Mouse (Mus musculus): ENCODE data around the gene Aldh4a1. TPM values are rescaled to one million over a fixed set of nuclear protein-coding genes. Genes with fewer than 3 reads are reported as not detected.
A peak's percentile ranks its signal among the peaks of the same experiment; 100 is the strongest.

Gene Aldh4a1
- polyA plus RNA-seq, 1 experiment from 2014 or later, result 14.1 TPM

GRCm38 (mm10) chr4:139689627-139690269 lies 67.1 kb downstream of the Aldh4a1 start:
- Histone ChIP-seq H3K36me3 (ENCODE audit: control insufficient read depth, insufficient read depth, low read length) (no peaks in the 10 kb centered on the region), H3K4me3 (replicated peaks; ENCODE audit: low read depth, low read length) (no peak overlapping the region), H3K27me3 (ENCODE audit: control insufficient read depth, insufficient read depth, low read length) (no peaks in the 10 kb centered on the region), H3K4me2 (ENCODE audit: low read length) (no peak overlapping the region), H3K27ac (replicated peaks; ENCODE audit: low read depth, low read length) (no peak overlapping the region), H3K4me1 (ENCODE audit: control insufficient read depth, insufficient read depth, low read length) (no peaks in the 10 kb centered on the region; the same call in 1 of the 2 replicates), H3K9ac (replicated peaks; ENCODE audit: low read length) (no peak overlapping the region), H3K9me3 (ENCODE audit: control insufficient read depth, low read length) (no peaks in the 10 kb centered on the region)
- ATAC-seq (ENCODE audit: low FRiP score, low TSS enrichment) (no peak), DNase-seq (peak; percentile 39)
- 29% methylated on average over 7 of the region's 7 CpGs for WGBS

- Histone ChIP-seq H3K27ac (replicated peaks; ENCODE audit: low read depth, low read length) (no peak overlapping the region), H3K4me2 (ENCODE audit: low read length) (no peak overlapping the region), H3K9ac (replicated peaks; ENCODE audit: low read length) (no peak overlapping the region), H3K4me1 (ENCODE audit: control insufficient read depth, insufficient read depth, low read length) (no peaks in the 10 kb centered on the region; the same call in 1 of the 2 replicates), H3K27me3 (ENCODE audit: control insufficient read depth, insufficient read depth, low read length) (no peaks in the 10 kb centered on the region), H3K36me3 (ENCODE audit: control insufficient read depth, insufficient read depth, low read length) (no peaks in the 10 kb centered on the region), H3K9me3 (ENCODE audit: control insufficient read depth, low read length) (no peaks in the 10 kb centered on the region), H3K4me3 (replicated peaks; ENCODE audit: low read depth, low read length) (no peak overlapping the region)
- DNase-seq, result no peak
- ATAC-seq (ENCODE audit: low FRiP score, low TSS enrichment), result no peak
- WGBS, result 12% methylated on average over 5 of the region's 5 CpGs
Observed at GRCm38 (mm10) chr4:139693315-139693714, 70.6 kb downstream of the Aldh4a1 start.

- 8% methylated on average over 9 of the region's 9 CpGs for WGBS
- Histone ChIP-seq H3K4me1 (ENCODE audit: control insufficient read depth, insufficient read depth, low read length) (no peaks in the 10 kb centered on the region; the same call in 1 of the 2 replicates), H3K9ac (replicated peaks; ENCODE audit: low read length) (no peak overlapping the region), H3K27me3 (ENCODE audit: control insufficient read depth, insufficient read depth, low read length) (no peaks in the 10 kb centered on the region), H3K36me3 (ENCODE audit: control insufficient read depth, insufficient read depth, low read length) (no peaks in the 10 kb centered on the region), H3K4me2 (ENCODE audit: low read length) (no peak overlapping the region), H3K27ac (replicated peaks; ENCODE audit: low read depth, low read length) (no peak overlapping the region), H3K9me3 (ENCODE audit: control insufficient read depth, low read length) (no peaks in the 10 kb centered on the region), H3K4me3 (replicated peaks; ENCODE audit: low read depth, low read length) (no peak overlapping the region)
- ATAC-seq (ENCODE audit: low FRiP score, low TSS enrichment) (no peak), DNase-seq (no peak)
Observed at GRCm38 (mm10) chr4:139697755-139698154, 75.1 kb downstream of the Aldh4a1 start.

GRCm38 (mm10) chr4:139698602-139699001 lies 75.9 kb downstream of the Aldh4a1 start:
- no peaks in the 10 kb centered on the region for H3K9me3 ChIP-seq (ENCODE audit: control insufficient read depth, low read length)
- H3K4me1 ChIP-seq (ENCODE audit: control insufficient read depth, insufficient read depth, low read length), result no peaks in the 10 kb centered on the region; the same call in 1 of the 2 replicates
- H3K9ac ChIP-seq (replicated peaks; ENCODE audit: low read length), result no peak overlapping the region
- no peak overlapping the region for H3K4me3 ChIP-seq (replicated peaks; ENCODE audit: low read depth, low read length)
- H3K4me2 ChIP-seq (ENCODE audit: low read length), result no peak overlapping the region
- no peak overlapping the region for H3K27ac ChIP-seq (replicated peaks; ENCODE audit: low read depth, low read length)
- ATAC-seq (ENCODE audit: low FRiP score, low TSS enrichment), result no peak
- 71% methylated on average over 8 of the region's 8 CpGs for WGBS
- DNase-seq, result no peak
- no peaks in the 10 kb centered on the region for H3K27me3 ChIP-seq (ENCODE audit: control insufficient read depth, insufficient read depth, low read length)
- H3K36me3 ChIP-seq (ENCODE audit: control insufficient read depth, insufficient read depth, low read length), result no peaks in the 10 kb centered on the region

Small RNA genes lying within 50 kb of the gene (microRNA-seq; reads per million reads assigned to microRNA genes)
- not detected for gene Gm25571
- not detected for gene Mir7020

Other genes starting within 250 kb of the Aldh4a1 start
- 5.2 and 6.2 TPM in 2 replicates for gene Iffo2, start 92.3 kb upstream of the Aldh4a1 start, polyA plus RNA-seq (2014; fragmentation: Nextera tagmentation; extraction: Ambion mirVana)
- not detected in 2 replicates for gene Gm21969, start 19.7 kb upstream of the Aldh4a1 start, polyA plus RNA-seq (2014; fragmentation: Nextera tagmentation; extraction: Ambion mirVana)
- gene Tas1r2, start 30.7 kb downstream of the Aldh4a1 start, polyA plus RNA-seq (2014; fragmentation: Nextera tagmentation; extraction: Ambion mirVana), result not detected in 2 replicates
- 9.1 and 9.2 TPM in 2 replicates for gene Pax7, start 210.7 kb downstream of the Aldh4a1 start, polyA plus RNA-seq (2014; fragmentation: Nextera tagmentation; extraction: Ambion mirVana)

Measured in midbrain, embryonic 14.5 days (tissue).